Mouse (Mus musculus) lung, postnatal 0 days (tissue): Measurements from ENCODE around the gene Rcor1. TPM values are rescaled to one million over a fixed set of nuclear protein-coding genes. Genes with fewer than 3 reads are reported as not detected.

Source experiments
- ATAC-seq: fragments of 200-750 bp; cut with Nextera tagmentation; 2 replicates; pipeline ENCODE4 v1.8.0; 2017; ENCODE audit warnings: moderate library complexity
- DNase-seq: peaks from one replicate; pipeline ENCODE4 v3.0.0-alpha.2; 2016; ENCODE audit warnings: low spot score
- H3K27ac ChIP-seq: fragments of 300-500 bp; sonication (generic); 2 replicates; pipeline ENCODE4 v1.5.1; 2014; ENCODE audit warnings: antibody characterized with exemption, mild to moderate bottlenecking, low read length, mixed read lengths
- H3K27me3 ChIP-seq: fragments of 300-500 bp; sonication (generic); replicated peaks from 2 replicates; pipeline ENCODE4 v1.6.1; 2014; ENCODE audit warnings: low read length, mixed read lengths; ENCODE audit not compliant: insufficient read depth
- H3K36me3 ChIP-seq: fragments of 300-500 bp; sonication (generic); 2 replicates; pipeline ENCODE4 v1.6.1; 2014; ENCODE audit warnings: low read length, mixed read lengths; ENCODE audit not compliant: insufficient read depth
- H3K4me1 ChIP-seq: fragments of 300-500 bp; sonication (generic); 2 replicates; pipeline ENCODE4 v1.6.1; 2014; ENCODE audit warnings: antibody characterized with exemption, low read depth, low read length, mixed read lengths; ENCODE audit not compliant: insufficient read depth
- H3K4me2 ChIP-seq: fragments of 300-500 bp; sonication (generic); replicated peaks from 2 replicates; pipeline ENCODE4 v1.6.1; 2014; ENCODE audit warnings: low read depth, mild to moderate bottlenecking, low read length, moderate library complexity, mixed read lengths
- H3K4me3 ChIP-seq: fragments of 300-500 bp; sonication (generic); 2 replicates; pipeline ENCODE4 v1.5.1; 2014; ENCODE audit warnings: low read depth, low read length
- H3K9ac ChIP-seq: fragments of 300-500 bp; sonication (generic); replicated peaks from 2 replicates; pipeline ENCODE4 v1.6.1; 2014; ENCODE audit warnings: low read depth, mild to moderate bottlenecking
- H3K9me3 ChIP-seq: fragments of 300-500 bp; sonication (generic); 2 replicates; pipeline ENCODE4 v1.6.1; 2016; ENCODE audit warnings: low read length, mixed read lengths
- CTCF ChIP-seq: IDR thresholded peaks from 2 replicates; pipeline ENCODE4 v1.5.1; 2016; ENCODE audit warnings: antibody characterized with exemption, mild to moderate bottlenecking
- EP300 ChIP-seq: IDR thresholded peaks from 2 replicates; pipeline ENCODE4 v1.6.1; 2016; ENCODE audit warnings: antibody characterized with exemption, mild to moderate bottlenecking, control low read depth
- WGBS: fragments of 180-500 bp; shearing (Covaris S2); extraction: QIAGEN DNeasy Blood & Tissue Kit; methylation state at CpG from one replicate; pipeline ENCODE4 v1.1.7; 2014; 5-methylcytosine and 5-hydroxymethylcytosine counted together
- polyA plus RNA-seq: library from polyadenylated mRNA; unstranded; fragments of >200 nt; fragmentation: Nextera tagmentation; extraction: Ambion mirVana; gene quantifications from 2 replicates; pipeline ENCODE4 v1.2.1, GENCODE M21; 2015

Gene Rcor1
- polyA plus RNA-seq, 1 experiment from 2014 or later: 6.7 TPM

DNA sequence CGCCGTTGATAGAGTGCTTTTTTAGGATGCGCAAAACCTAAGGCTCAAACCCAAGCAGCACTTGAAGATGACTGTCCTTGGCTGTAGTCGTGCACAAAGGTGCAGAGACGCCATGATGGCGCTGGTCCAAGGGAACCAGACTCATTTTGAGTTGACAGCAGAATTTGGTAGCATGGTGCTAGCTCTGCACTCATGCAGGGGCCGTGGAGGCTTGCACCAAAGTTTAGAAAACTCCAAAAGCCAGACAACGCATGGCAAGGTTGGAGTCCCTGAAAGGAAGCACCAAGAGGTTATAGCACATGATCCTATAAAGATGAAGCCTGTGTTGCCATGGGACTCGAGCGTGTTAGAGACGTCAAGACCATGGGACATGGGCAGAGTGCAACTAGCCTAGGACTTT, 21.1 kb upstream of the Rcor1 start:
- H3K27me3 ChIP-seq: no peaks in the 10 kb centered on the region
- DNase-seq (no peak), ATAC-seq (no peak)
- no peak for TF ChIP-seq CTCF
- TF ChIP-seq EP300: no peak
- no peaks in the 10 kb centered on the region for H3K36me3 ChIP-seq
- H3K4me2 ChIP-seq: no peak overlapping the region
- 88% methylated on average over 11 of the region's 11 CpGs for WGBS
- no peak overlapping the region for H3K27ac ChIP-seq
- H3K4me1 ChIP-seq: no peaks in the 10 kb centered on the region
- no peak overlapping the region for H3K9ac ChIP-seq
- no peaks in the 10 kb centered on the region for H3K9me3 ChIP-seq
- H3K4me3 ChIP-seq: no peak overlapping the region

DNA sequence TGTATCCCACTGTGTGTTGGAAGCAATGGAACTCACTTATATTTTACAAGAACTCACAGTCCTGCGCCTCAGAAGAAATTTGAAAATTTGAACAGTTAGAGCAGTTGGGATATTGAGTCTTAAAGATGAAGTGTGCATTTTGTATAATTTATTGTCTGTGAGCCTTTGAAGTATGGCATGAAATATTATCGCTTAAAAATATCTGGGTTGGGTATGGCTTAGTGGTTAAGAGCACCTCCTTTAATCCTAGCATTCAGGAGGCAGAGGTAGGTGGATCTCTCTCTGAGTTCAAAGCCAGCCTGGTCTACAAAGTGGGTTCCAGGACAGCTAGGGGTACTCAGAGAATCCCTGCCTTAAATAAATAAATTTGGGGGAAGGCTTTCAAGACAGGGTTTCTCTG, 20.1 kb upstream of the Rcor1 start:
- Histone ChIP-seq H3K4me3 (no peak overlapping the region), H3K36me3 (no peaks in the 10 kb centered on the region), H3K9ac (no peak overlapping the region), H3K4me1 (no peaks in the 10 kb centered on the region), H3K27ac (no peak overlapping the region), H3K27me3 (no peaks in the 10 kb centered on the region), H3K9me3 (no peaks in the 10 kb centered on the region), H3K4me2 (no peak overlapping the region)
- ATAC-seq (no peak), DNase-seq (no peak)
- TF ChIP-seq CTCF (no peak), EP300 (no peak)
- WGBS: 91% methylated on average over 2 of the region's 2 CpGs

- TF ChIP-seq EP300 (no peak), CTCF (no peak)
Measured at GRCm38 (mm10) chr12:111021138-111021537, 18.0 kb upstream of the Rcor1 start.

GRCm38 (mm10) chr12:111021577-111021976, 17.6 kb upstream of the Rcor1 start:
- H3K27ac ChIP-seq: no peak overlapping the region
- H3K4me2 ChIP-seq: no peak overlapping the region
- no peak overlapping the region for H3K4me3 ChIP-seq
- no peaks in the 10 kb centered on the region for H3K9me3 ChIP-seq
- 62% methylated on average over 3 of the region's 3 CpGs for WGBS
- DNase-seq (no peak), ATAC-seq (no peak)
- H3K36me3 ChIP-seq: no peaks in the 10 kb centered on the region
- no peak overlapping the region for H3K9ac ChIP-seq
- TF ChIP-seq CTCF (no peak), EP300 (no peak)
- H3K4me1 ChIP-seq: no peaks in the 10 kb centered on the region
- H3K27me3 ChIP-seq: no peaks in the 10 kb centered on the region

More at GRCm38 (mm10) chr12:111021138-111021537, 18.0 kb upstream of the Rcor1 start:
- Histone ChIP-seq H3K27ac (no peak overlapping the region), H3K9ac (no peak overlapping the region), H3K27me3 (no peaks in the 10 kb centered on the region), H3K36me3 (no peaks in the 10 kb centered on the region), H3K4me2 (no peak overlapping the region), H3K9me3 (no peaks in the 10 kb centered on the region), H3K4me1 (no peaks in the 10 kb centered on the region), H3K4me3 (no peak overlapping the region)
- DNase-seq (no peak), ATAC-seq (no peak)
- 21% methylated on average over 1 of the region's 1 CpGs for WGBS

DNA sequence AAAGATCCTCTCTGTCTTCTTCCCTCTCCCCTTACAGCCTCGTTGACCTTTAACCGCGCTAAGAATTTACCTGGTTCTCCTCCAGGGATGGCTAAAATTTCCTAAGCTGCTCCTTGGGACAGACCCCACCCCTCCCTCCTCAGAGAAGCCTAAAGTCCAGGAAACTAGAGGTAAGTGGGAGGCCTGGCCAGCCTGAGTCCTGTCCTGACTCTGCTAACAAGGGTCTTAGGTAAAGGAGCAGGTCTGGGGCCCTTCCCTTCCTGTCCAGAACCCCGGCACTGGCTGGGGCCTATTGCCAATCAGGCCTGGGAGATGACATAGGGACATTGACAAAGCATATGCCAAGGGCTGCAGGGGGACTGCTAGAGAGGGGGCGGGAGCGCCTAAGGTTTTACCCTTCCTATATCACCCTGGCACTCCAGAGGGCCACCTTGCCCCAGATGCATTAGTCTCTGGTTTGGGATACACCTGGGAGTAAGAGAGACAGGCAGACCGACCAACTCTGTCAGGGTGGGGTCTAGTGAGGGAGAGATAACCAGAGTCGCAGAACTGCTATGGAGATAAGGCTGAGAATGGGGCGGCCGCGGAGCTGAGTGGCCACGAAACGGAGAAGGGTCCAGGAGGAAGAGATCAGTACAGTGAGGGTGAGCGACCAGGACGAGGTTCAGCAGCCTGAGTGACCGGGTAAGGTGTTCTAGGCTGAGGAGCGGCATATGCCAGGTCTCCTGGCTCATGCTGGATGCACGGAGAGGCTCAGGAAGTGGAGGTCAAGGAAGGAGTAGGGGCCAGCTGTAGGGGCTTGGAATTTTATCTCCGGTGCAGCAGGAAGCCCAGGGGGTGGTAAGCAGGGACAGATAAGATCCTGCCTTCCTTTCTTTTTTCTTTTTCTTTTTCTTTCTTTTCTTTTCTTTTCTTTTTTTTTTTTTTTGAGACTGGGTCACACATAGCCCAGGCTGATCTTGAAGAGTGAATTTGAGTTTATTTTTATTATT, 10.7 kb upstream of the Rcor1 start:
- Histone ChIP-seq H3K4me3 (no peak overlapping the region), H3K27ac (no peak overlapping the region), H3K27me3 (no peaks in the 10 kb centered on the region), H3K4me2 (no peak overlapping the region), H3K9ac (no peak overlapping the region), H3K9me3 (no peaks in the 10 kb centered on the region), H3K4me1 (no peaks in the 10 kb centered on the region), H3K36me3 (no peaks in the 10 kb centered on the region)
- no peak for TF ChIP-seq EP300
- TF ChIP-seq CTCF: no peak
- ATAC-seq (no peak), DNase-seq (no peak)
- WGBS: 35% methylated on average over 19 of the region's 19 CpGs

- Histone ChIP-seq H3K9me3 (no peaks in the 10 kb centered on the region), H3K27ac (no peak overlapping the region), H3K36me3 (no peaks in the 10 kb centered on the region), H3K4me2 (no peak overlapping the region), H3K27me3 (no peaks in the 10 kb centered on the region), H3K4me3 (no peak overlapping the region), H3K4me1 (no peaks in the 10 kb centered on the region), H3K9ac (no peak overlapping the region)
- 63% methylated on average over 7 of the region's 7 CpGs for WGBS
- ATAC-seq: no peak
- TF ChIP-seq CTCF (no peak), EP300 (no peak)
- no peak for DNase-seq
Measured at GRCm38 (mm10) chr12:111029291-111029890, 9.8 kb upstream of the Rcor1 start.
